Mouse (Mus musculus): ENCODE data around the gene Stam. TPM values are rescaled to one million over a fixed set of nuclear protein-coding genes. Genes with fewer than 3 reads are reported as not detected.
"Not testable (repeated sequence)": the region's sequence is repeated elsewhere in the genome, so short reads cannot be mapped to it uniquely, and the experiment has no call there.

Gene Stam
- 10 to 100 TPM; 50.2 to 57.1 (median 53.4) TPM for total RNA-seq (2022)

DNA sequence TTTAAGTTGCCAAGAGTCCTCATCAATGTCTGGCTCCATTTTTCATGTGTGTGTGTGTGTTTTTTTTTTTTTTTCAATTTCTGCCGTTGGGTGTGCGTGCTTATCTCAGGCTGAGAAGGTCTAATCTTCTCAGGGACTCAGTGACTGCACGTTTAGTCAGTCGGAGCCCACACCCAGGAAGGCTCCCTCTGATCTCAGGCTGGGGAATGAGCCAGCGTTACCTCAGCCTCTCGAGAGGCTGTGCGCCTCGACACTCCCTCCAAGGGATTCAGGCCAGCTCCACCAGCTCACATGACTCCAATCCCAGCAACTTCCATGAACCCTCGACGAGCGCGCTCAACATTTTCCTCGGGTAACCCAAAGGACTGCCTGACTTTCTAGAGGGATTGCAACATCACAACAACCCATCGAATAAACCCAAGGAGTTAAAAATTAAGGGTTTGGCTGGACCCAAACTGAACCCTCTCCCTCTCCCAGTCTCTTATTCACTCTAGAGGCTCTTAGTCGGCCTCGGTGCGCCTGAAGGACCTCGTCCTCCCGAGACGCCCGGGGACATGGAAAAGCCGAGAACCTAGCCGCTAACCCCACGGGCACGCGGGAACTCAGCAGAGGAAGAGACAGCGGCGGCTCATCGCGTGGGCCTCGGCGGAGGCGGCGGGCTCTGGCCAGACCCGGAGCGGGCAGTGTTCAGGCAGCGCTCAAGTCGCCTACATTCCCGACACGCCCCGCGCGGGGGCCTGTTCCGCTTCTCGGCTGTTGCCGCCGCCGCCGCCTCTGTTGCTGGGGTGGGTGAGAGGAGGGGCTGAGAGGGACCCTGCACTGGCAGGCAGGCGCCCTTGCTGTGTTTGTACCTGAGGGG, at the start of gene Stam:
Gene Stam (plus strand): TSS at position 737 of the 859 bp plus-strand sequence.
- peak; percentile 88 for DNase-seq

DNA sequence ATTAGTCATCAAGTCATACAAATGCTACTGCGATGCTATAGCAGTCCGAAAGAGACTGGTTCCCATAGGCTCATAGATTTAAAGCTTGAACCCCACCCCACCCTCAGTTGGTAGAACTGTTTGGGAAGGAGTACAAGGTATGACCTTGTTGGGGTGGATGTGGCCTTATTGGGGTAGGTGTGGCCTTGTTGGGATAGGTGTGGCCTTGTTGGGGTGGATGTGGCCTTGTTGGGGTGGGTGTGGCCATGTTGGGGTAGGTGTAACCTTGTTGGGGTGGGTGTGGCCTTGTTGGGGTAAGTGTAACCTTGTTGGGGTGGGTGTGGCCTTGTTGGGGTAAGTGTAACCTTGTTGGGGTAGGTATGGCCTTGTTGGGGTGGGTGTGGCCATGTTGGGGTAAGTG, 32.6 kb upstream of the Stam start:
- DNase-seq = no peak

DNA sequence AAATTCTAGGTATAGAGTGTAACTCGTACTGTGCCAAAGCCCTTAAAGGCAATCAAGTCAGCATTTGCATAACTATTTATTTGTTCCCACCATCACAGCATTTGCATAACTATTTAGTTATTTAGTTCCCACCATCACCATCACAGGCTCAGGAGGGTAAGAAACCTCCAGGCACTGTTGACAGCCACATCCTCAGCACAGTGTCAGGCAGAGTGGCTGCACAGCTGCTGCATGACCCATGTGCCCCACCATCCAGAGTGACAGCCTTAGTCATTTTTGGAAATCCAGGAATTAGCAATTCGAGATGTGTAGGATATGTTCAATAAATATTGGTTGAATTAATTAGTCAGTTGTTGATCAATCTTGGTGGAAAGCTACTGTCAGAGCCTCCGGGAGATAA, 30.9 kb upstream of the Stam start:
- DNase-seq = no peak

DNA sequence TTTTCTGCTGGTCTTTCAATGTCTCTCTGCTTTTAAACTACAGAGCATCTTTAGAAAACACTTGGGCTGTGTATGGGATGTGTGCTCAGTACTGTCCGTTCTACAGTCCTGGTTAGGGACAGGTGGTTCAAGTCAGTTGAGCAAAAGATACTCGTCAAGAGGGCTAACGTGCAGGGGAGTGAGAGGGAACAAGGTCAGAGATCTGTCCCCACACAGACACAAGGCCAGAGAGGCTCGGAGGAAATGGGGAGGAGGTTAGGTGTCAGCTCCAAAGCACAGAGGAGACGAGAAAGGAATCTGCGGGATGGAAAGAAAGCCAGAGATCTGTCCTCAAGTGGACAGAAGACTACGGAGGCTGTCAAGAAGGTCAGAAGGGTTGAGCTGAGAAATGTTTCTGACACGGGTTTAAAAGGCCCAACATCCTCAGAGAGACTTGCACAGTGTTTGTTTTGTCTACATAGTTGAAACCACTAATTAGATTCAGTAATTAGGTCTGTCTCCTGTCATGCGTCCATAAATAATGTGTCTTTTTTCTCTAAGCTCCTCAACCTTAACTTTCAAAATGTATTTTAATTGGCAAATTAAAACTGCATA, 30.2 kb upstream of the Stam start:
- no peak for DNase-seq

DNA sequence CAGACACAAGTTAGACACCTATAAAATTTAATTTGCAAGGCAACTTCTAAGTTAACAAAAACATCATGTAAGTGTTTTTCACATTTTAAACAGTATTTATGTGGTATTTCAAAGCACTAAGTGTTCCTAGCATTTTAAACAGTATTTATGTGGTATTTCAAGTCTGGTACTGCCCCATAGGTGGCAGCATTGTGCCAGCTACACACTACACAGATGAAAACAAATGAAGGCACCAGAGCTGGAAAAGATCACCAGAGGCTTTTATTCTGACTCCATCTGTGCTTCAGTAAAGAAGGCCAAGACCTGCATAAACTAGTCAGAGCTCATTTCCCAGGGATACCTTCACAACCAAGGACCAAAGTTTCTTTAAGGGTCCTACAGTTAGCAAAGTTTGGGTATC, 25.5 kb upstream of the Stam start:
- peak; percentile 37 for DNase-seq

DNA sequence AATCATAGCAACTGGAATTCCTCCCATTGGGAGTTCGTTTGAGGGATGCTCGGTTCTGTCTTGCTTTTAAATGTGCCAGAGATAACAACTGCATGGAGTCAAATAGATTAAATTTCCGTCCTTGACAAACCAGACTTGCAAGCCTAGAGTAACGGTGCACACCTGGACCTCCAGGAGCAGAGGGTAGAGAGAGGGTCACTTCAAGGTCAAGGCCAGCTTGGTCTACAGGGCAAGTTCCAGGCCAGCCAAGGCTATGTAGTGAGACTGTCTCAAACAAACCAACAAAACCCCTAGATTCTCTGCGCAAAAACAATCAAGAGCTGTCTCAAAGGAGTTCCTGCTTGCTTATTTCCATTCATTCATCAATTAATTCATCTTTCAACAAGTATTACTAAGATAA, 25.1 kb upstream of the Stam start:
- no peak for DNase-seq

DNA sequence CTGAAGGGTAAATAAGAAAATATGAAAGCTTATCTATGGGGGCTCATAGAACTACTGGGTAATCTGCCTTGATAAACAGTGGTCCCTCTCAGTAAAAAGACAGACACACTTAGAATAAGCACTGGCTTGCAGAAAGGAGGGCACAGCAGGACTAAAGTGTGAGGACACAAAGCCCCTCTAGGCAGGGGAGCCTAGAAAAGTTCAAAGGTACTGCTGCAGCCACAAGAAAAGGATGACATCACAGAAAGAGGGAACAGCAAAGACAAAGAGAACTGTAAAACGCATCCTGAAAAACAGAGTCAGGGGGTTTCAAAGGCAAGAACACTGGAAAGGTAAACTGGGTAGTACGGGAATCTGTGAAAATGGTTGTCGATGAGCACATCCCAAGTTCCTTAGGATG, 20.3 kb upstream of the Stam start:
- no peak for DNase-seq

DNA sequence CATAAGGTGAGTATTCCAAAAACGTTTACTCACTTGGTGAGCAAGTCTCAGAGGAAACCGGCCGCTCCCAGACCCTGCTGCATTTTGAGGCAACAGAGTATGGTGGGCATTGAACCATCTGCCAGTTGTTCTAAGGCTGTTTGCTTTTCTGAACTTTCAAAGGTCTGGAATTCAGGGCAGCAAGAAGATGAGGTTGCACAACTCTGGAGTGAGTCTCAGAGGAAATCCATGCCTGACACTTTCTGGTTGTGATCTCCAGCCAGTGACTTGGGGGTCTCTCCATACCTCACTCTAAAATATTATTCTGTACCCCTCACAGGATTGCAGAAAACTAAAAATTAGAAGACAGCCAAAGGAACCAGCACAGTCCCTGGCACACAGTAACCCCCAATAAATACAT, 19.7 kb upstream of the Stam start:
- no peak for DNase-seq

DNA sequence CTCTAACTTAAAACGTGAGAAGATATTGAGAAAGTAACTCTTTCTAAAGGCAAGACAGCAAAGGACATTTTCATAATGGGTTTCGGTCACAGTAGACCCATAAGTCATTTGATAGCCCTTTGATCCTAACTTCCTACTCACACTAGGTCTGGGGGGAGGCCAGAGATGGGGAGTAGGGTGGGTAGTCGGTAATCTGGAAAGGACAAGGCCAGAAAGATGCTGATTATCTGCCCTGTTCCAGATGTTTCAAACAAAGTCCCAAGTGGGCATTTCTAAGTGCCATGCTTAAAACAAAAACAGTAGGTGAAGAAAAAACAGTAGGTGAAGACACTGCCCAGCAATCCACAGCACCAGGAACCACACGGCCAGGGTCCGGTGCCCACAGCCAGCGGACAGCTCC, 19.2 kb upstream of the Stam start:
- no peak for DNase-seq

DNA sequence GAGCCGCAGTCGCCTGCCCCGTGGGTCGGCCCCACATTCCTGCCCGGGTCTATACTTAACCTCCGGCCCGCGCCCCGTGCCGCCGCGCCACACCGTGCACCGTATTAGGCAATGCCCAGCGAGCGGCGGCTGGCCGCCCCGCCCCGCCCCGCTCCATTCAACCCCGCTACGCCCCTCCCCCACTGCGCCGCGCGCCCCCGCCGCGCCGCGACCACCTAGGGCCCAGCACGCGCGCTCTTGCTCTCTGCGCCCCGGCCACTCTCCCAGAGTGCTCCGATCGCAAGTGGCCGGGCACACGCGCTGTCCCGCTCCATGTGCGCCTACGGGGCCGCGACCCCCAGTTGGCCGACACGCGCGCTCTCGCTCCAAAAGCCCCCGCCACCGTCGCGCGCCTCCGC, 18.7 kb upstream of the Stam start:
- DNase-seq = peak; percentile 28

DNA sequence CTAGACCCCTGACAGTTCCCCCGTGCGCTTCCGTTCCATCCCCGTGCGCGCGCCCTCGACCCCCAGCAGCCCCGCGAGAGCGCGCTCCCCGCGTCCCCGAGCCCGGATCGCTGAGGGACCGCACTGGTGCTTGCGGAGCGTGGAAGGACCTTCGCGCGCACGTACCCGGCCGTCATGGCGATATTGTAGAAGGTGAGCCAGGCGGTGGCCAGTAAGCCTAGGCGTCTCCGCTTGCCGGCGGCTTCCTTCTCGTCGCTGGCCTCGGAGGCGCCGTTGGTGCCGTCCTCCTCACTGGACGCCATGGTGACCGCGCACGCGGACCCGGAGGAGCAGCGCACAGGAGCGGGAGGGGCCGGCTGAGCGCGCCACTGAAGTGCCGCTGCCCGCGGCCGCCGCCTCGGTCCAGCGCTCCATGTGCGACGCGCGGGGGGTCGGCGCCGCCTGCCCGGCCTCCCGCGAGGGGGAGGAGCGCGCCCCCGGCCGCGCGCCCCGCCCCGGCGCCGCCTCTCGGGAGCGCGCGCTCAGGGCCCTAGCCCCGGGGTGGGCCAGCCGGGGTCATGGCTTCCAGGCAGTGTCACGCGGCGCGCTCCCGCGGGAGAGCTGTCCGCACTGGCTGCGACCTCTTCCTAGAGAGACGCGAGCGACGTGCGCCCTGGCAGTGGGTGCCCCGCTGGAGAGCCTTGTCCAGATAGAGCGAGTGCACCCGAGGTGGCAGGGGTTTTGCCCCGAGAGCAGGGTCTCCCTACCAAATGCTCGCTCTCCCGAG, 18.1 kb upstream of the Stam start, which contains the start of gene Hacd1:
Gene Hacd1 (minus strand): TSS at position 570 of the 766 bp plus-strand sequence.
- peak; percentile 73 for DNase-seq

DNA sequence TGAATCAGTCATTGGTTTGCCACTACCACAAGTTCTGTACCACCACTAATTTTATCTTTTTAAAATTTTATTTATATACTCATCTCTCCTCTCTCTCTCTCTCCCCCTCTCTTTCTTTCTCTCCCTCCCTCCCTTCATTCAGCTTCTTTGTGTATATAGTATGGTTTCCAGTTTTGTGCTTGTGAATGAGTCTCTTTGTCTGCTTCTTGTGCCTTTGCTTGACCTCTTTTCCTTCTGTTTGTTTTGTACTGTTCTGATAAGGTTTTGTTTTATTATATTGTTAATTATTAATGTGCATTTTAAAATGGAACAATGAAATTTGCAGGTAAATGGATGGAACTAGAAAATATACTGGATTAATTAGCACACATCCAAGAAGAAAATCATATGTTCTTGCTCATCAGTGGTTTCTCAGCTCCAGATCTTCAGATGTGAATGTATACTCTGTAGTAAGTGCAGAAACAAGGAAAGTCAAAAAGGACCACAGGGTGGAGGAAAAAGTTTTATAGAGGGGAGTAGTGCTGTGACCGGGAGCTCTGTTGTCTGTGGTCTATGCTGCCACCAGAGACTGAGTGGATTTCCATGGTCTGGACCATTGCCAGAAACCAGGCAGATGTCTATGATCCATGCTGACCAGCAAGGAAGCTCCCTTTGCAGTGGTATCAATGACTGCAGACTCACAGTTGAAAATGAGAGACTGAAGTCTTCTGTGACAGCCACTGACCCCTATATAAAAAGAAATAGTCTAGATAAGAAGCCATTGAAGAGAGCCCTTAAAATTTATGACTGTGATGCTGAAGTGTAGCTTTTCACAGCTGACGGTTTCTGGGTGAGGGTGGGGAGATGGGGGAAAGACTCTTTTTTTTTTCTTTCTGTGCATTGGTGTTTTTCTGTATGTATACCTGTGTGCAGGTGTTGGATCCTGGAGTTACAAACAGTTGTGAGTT, 7.9 kb upstream of the Stam start:
- no peak for DNase-seq

DNA sequence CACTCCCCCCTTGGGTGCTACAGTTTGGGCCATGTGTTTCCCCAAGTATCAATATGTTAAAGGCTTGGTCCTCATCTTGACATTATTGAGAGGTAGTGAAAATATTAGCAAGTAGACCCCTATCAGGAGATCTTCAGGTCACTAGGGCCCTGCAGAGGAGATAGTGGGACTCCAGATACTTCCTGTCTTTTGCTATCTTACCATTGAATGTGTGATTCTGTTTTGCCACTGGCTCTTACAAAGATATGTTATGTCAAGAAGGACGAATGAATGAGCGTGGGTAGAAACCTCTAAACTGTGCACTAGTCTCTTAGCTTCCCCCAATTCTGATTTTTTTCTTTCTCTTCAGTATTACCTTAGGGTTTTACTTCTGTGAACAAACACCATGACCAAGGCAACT, 4.9 kb upstream of the Stam start:
- DNase-seq = no peak

DNA sequence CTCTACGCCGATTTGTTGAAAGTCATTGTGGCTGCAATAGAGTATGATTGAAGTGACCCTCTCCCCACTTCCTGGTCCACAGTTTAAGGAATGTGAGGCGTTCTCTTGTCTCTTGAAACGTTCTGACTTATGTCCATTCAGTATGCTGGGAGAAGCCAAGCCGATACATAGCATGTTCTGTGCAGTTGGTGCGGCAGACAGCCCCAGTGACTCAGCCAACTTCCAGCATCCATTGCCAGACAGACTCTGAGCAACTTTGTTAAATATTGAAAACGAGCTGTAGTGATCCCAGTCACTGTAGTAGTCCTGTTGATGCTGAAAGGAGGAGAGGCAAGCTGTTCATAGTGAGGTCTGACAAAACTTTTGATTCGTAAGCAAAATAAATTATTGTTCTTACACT, 3.4 kb upstream of the Stam start:
- no peak for DNase-seq

DNA sequence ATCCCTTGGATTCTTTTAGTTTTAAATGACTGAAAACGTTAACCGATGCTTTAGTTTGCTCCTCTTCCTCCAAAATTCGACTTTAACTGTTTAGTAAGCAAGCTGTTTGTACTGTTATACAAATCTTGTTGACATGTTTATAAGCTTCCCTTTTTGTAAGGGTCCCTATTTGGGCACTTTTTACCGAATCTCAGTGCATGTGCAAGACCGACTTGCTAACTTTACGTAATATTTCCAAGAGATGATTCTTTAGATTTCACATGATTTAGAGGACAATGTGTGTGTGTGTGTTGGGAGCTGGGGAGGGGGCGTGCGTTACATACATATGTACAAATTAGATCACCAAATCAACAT, 913 bp upstream of the Stam start:
- no peak for DNase-seq

DNA sequence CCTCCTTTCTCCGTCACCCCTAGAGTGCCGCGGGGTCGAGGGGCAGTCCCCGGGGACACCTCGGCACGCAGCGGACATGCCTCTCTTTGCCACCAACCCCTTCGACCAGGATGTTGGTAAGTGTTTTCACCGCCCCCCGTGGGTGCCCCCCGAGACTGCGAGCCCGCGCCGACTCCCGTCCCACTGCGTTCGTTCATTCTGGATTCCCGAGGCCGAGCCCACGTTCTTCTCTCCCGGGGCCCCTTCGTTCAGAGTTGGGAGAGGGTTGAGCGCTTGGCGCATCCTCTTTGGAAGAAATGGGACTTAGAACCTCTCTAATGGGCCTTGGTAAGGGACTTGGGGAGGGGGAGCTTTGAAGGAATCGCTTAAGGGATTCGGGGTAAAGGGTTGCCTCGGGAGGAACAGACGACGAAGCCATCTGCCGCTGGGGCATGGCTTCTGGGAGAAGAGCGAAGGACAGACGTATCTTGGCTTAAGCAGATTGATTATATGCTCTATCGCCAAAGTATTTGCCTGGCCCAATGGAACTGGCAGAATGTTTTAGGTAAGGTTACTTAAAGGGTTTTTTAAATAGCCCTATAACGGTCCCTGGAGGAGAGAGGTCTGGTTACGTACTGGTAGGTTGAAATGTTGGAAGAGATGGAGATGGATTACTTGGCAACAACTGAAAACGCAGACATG, 463 bp downstream of the Stam start:
- DNase-seq = no peak

DNA sequence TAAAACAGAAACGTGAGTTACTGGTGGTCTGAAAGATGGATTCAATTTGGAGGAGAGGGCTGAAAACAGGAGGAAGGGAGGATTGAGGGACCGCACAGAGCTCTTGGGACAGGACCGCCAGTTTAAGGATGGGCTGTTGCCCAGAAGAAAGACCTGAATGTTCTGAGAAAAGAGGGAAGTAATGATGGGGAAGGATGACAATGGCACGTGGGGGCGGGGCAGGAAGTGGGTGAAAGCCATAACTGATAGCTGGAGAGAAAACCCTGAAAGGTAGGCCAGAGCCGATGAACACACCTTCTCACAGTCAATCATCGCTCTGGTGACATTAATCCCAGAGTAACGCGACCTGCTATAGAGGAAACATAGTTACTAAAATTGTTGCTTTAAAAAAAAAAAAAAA, 4.6 kb downstream of the Stam start:
- DNase-seq = not testable (repeated sequence)

DNA sequence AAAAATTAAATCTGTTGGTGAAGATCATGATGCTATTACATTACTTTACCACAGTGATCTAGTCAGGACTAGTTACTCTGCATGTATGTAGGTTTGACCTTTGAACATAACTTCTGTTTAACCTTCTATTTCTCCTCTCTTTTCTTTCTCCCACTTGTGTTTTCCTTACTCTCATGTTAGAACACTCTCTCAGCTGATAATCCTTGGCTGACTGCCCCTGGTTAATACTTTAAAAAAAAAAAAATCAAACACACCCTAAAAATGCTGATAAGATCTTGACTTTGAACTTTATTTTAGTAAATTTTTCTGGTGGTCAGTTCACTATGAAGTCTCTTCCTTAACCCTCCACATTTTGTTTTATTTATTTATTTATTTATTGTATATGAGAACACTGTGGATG, 26.6 kb downstream of the Stam start:
- DNase-seq = no peak

DNA sequence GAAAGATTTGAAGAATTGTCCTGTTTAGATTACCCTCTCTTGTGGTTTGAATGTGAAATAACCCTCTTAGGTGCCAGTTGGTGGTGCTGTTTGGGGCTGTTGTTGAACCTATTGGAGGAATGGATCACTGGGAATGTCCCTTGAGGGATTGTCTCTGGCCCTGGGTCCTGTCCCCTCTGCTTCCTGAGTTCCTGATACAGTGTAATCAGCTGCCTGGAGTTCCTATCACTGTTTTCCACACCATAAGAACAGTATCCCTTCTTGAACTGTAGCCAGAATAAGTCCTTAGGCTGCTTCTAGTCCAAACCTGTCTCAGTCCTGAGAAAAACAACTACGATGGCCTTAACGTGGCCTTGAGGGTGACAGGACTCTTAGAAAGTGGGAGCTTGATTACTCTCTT, 28.7 kb downstream of the Stam start:
- DNase-seq = no peak

DNA sequence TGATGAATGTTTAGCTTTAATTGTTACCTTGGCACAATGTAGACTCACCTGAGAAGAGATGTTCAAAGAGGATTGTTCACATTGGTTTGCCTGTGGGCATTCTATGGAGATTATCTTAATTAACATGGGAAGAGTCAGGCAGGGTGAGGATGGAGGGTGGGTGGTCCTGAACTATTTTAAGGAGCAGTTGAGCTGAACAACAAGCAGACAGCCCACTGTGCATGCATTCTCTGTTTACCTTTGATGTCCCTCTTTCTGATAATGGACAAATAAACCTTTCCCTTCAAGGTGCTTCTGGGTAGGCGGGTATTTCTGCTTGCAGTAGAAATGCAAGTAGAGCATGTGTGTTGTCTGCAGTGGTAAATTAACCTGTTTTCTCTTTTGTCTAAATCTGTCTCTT, 30.0 kb downstream of the Stam start:
- no peak for DNase-seq

DNA sequence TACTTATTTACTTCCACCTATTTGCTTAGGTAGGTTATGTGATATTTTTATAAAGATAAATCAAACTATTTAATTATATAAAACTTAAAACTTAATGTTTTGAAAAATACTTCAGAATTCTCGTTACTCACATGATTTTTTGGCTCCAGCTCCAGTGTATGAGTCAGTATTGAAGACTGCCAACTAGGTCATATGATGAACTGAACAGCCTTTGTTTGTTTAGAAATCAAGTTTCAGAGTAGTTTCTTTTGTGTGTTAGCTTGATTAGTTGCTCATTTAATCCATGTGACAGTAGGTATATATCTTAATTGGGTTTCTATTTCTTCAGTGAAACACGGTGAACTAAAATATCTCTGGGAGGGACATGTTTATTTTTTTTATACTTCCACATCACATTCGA, 33.8 kb downstream of the Stam start:
- DNase-seq = no peak

DNA sequence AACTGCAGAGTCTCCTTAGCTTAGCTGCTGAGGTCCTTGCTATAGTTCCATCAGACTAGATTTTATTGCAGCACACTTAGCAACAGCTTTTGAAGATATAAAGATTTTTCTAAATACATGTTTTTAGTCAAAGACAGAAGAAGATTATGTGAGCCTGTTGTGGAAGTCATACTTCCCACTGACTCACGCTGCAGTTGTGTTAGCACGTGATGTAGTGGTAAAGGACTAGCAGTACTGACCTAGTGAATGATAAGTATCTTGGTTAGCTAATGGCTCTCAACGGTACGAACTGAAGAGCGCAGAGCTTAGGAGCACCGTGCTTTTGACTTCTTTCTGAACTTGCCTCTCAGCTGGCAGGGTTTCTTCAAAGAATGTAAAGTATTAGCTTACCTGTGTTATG, 52.5 kb downstream of the Stam start:
- no peak for DNase-seq

Data from adrenal gland, adult 8-10 months (tissue).